Comparison of ENCODE assay signal across 22 mouse cellular contexts in the genomic region with DNA sequence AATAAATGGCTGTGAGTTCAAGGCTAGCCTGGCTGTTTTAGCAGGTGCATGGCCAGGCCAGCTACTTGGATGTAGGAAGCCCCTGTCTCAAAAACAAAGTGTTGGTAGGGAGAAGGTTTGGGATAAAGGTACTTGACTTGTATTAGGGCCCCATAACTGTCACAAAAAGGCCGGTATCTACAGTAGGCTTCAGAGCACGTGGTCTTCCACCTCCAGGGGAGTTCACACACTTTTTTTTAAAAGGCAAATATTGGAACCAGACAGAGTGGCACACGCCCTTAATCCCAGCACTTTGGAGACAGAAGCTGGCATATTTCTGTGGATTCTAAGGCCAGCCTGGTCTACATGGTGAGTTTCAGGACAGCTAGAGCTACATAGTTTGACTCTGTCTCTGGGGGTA. TPM values are rescaled to one million over a fixed set of nuclear protein-coding genes. Genes with fewer than 3 reads are reported as not detected.
DNase-seq lines count a peak whose midpoint lies in the region; ATAC-seq and TF ChIP-seq lines count a peak whose summit lies in the region.
"Had no signal": no experiment of that assay in that cellular context is flagged by ENCODE, and none has a peak within 500 bp of the region (broad histone marks: within the 10 kb centered on the region; RNA-seq: fewer than 3 reads in every experiment).

No protein-coding gene starts in this region.

- no peak for TF ChIP-seq CTCF in liver, postnatal 0 days (IDR thresholded peaks at IDR 0.05; ENCODE audit: low read depth)

- no peak overlapping the region for H3K4me3 ChIP-seq in heart, embryonic 15.5 days
- H3K4me3 ChIP-seq in midbrain, embryonic 15.5 days, result no peak overlapping the region
- no peak overlapping the region for H3K4me3 ChIP-seq in midbrain, embryonic 10.5 days
- H3K4me3 ChIP-seq in brown adipose tissue, adult 24 weeks (ENCODE audit: insufficient read depth, low read depth, low read length), result no peak overlapping the region
- no peak overlapping the region for H3K4me3 ChIP-seq in liver, postnatal 0 days (ENCODE audit: low read depth, low read length)
- no peak overlapping the region for H3K4me3 ChIP-seq in forebrain, embryonic 13.5 days

- peaks cover 8% of the 10 kb centered on the region; the same call in 1 of the 2 replicates for H3K27me3 ChIP-seq in heart, embryonic 15.5 days
- H3K27me3 ChIP-seq in midbrain, embryonic 15.5 days (replicated peaks), result no peaks in the 10 kb centered on the region
- H3K27me3 ChIP-seq in midbrain, embryonic 10.5 days (ENCODE audit: low read depth, poor library complexity, severe bottlenecking), result peaks cover 42% of the 10 kb centered on the region
- H3K27me3 ChIP-seq in liver, postnatal 0 days (ENCODE audit: insufficient read depth, low read length), result no peaks in the 10 kb centered on the region
- H3K27me3 ChIP-seq in forebrain, embryonic 13.5 days, result no peaks in the 10 kb centered on the region
- H3K27me3 ChIP-seq: embryonic facial prominence, embryonic 15.5 days had no signal

- peaks cover 18% of the 10 kb centered on the region for H3K4me1 ChIP-seq in heart, embryonic 15.5 days (replicated peaks)
- H3K4me1 ChIP-seq in midbrain, embryonic 15.5 days, result peaks cover 18% of the 10 kb centered on the region
- peaks cover 24% of the 10 kb centered on the region for H3K4me1 ChIP-seq in midbrain, embryonic 10.5 days
- H3K4me1 ChIP-seq in brown adipose tissue, adult 24 weeks (ENCODE audit: control insufficient read depth, insufficient read depth, insufficient read length, low read length), result no peaks in the 10 kb centered on the region
- H3K4me1 ChIP-seq in liver, postnatal 0 days (ENCODE audit: insufficient read depth), result peaks cover 23% of the 10 kb centered on the region
- peaks cover 21% of the 10 kb centered on the region for H3K4me1 ChIP-seq in forebrain, embryonic 13.5 days

- TF ChIP-seq EP300 in liver, postnatal 0 days (IDR thresholded peaks at IDR 0.05; ENCODE audit: low read depth), result no peak

- 83% methylated on average over 3 of the region's 3 CpGs for WGBS in heart, embryonic 15.5 days
- WGBS in midbrain, embryonic 15.5 days, result 90% methylated on average over 3 of the region's 3 CpGs
- WGBS in midbrain, embryonic 10.5 days, result 86% methylated on average over 3 of the region's 3 CpGs
- 60% methylated on average over 3 of the region's 3 CpGs for WGBS in liver, postnatal 0 days (ENCODE audit: insufficient replicate concordance)
- 93% methylated on average over 3 of the region's 3 CpGs for WGBS in forebrain, embryonic 13.5 days

- H3K27ac ChIP-seq in heart, embryonic 15.5 days, result no peak overlapping the region
- H3K27ac ChIP-seq in midbrain, embryonic 15.5 days, result no peak overlapping the region
- no peak overlapping the region for H3K27ac ChIP-seq in midbrain, embryonic 10.5 days (replicated peaks)
- peak overlapping the region; percentile 28 for H3K27ac ChIP-seq in brown adipose tissue, adult 24 weeks (replicated peaks; ENCODE audit: low read depth, low read length)
- H3K27ac ChIP-seq in liver, postnatal 0 days (ENCODE audit: low read depth), result peak overlapping the region; percentile 91
- H3K27ac ChIP-seq in forebrain, embryonic 13.5 days, result no peak overlapping the region
- H3K27ac ChIP-seq: embryonic facial prominence, embryonic 15.5 days; hindbrain, embryonic 13.5 days; limb, embryonic 12.5 days; midbrain, embryonic 12.5 days; neural tube, embryonic 13.5 days had no signal

- H3K9me3 ChIP-seq in heart, embryonic 15.5 days (replicated peaks), result no peaks in the 10 kb centered on the region
- H3K9me3 ChIP-seq in midbrain, embryonic 15.5 days, result no peaks in the 10 kb centered on the region
- H3K9me3 ChIP-seq in midbrain, embryonic 10.5 days (replicated peaks), result peaks cover 4% of the 10 kb centered on the region
- no peaks in the 10 kb centered on the region for H3K9me3 ChIP-seq in liver, postnatal 0 days (ENCODE audit: low read length)
- peaks cover 7% of the 10 kb centered on the region; the same call in 1 of the 2 replicates for H3K9me3 ChIP-seq in forebrain, embryonic 13.5 days (replicated peaks)
- H3K9me3 ChIP-seq: neural tube, embryonic 13.5 days had no signal

- DNase-seq in heart, postnatal 14 days, result no peak
- no peak for DNase-seq in midbrain, embryonic 10.5 days (ENCODE audit: low spot score)
- DNase-seq in liver, postnatal 0 days, result no peak
- DNase-seq in gastrocnemius, postnatal 14 days, result no peak
- DNase-seq: cerebellum, postnatal 14 days; embryo, embryonic 11 days; forebrain, postnatal 0 days; kidney, postnatal 4 days; layer of hippocampus, adult 9-11 months; lung, postnatal 10 days had no signal

- ATAC-seq in heart, embryonic 15.5 days (replicated peaks; ENCODE audit: insufficient number of reproducible peaks, insufficient read depth, low FRiP score, low read depth), result no peak
- ATAC-seq in midbrain, embryonic 15.5 days (replicated peaks), result no peak
- no peak for ATAC-seq in liver, postnatal 0 days
- ATAC-seq in forebrain, embryonic 13.5 days, result no peak
- ATAC-seq: forebrain, postnatal 0 days had no signal

- intact Hi-C loops in heart, postnatal 14 days (cut with DNase I), result no loop called here
- intact Hi-C loops in gastrocnemius, postnatal 14 days (cut with DNase I; ENCODE audit: low total_unique reads), result no loop called here

- H3K4me2 ChIP-seq in heart, embryonic 15.5 days, result peak overlapping the region; percentile 94
- H3K4me2 ChIP-seq in midbrain, embryonic 15.5 days, result 0 out of 2 replicates have a peak overlapping the region, but pooled peaks have one; percentile 95
- H3K4me2 ChIP-seq in liver, postnatal 0 days (ENCODE audit: low read depth, low read length), result peak overlapping the region; percentile 90
- no peak overlapping the region for H3K4me2 ChIP-seq in forebrain, embryonic 13.5 days

- H3K36me3 ChIP-seq in heart, embryonic 15.5 days, result no peaks in the 10 kb centered on the region
- H3K36me3 ChIP-seq in midbrain, embryonic 15.5 days (replicated peaks), result no peaks in the 10 kb centered on the region
- peaks cover 7% of the 10 kb centered on the region for H3K36me3 ChIP-seq in midbrain, embryonic 10.5 days
- peaks cover 15% of the 10 kb centered on the region; the same call in 1 of the 2 replicates for H3K36me3 ChIP-seq in liver, postnatal 0 days (replicated peaks; ENCODE audit: insufficient read depth, low read length)
- H3K36me3 ChIP-seq in forebrain, embryonic 13.5 days (ENCODE audit: poor library complexity, severe bottlenecking), result peaks cover 6% of the 10 kb centered on the region
- H3K36me3 ChIP-seq: midbrain, embryonic 12.5 days had no signal

- no peak overlapping the region for H3K9ac ChIP-seq in heart, embryonic 15.5 days
- no peak overlapping the region for H3K9ac ChIP-seq in midbrain, embryonic 15.5 days
- no peak overlapping the region for H3K9ac ChIP-seq in liver, postnatal 0 days (replicated peaks)
- H3K9ac ChIP-seq in forebrain, embryonic 13.5 days, result no peak overlapping the region

RNA-seq across cellular contexts. Expression of gene Nfkbid, which starts 0.9 kb away (rescaled TPM):
- polyA plus RNA-seq in heart, embryonic 15.5 days (2015; fragmentation: Nextera tagmentation; extraction: Ambion mirVana), result 0.76 and 1.5 TPM in 2 replicates
- total RNA-seq in heart, postnatal 14 days (2021), result under 1 TPM; 0.67 to 0.71 TPM
- polyA plus RNA-seq in midbrain, embryonic 15.5 days (2015; fragmentation: Nextera tagmentation; extraction: Ambion mirVana), result 2.4 and 2.8 TPM in 2 replicates
- 1.4 and 1.5 TPM in 2 replicates for polyA plus RNA-seq in midbrain, embryonic 10.5 days (2016; fragmentation: Nextera tagmentation; extraction: Ambion mirVana)
- 0.67 and 1.6 TPM in 2 replicates for polyA plus RNA-seq in brown adipose tissue, adult 24 weeks (2012; ENCODE audit: insufficient read depth, insufficient read length, missing spikeins)
- polyA plus RNA-seq in liver, postnatal 0 days (2015; fragmentation: Nextera tagmentation; extraction: Ambion mirVana), result 1.7 and 2.3 TPM in 2 replicates
- under 1 TPM; 0.21 to 0.33 TPM for total RNA-seq in gastrocnemius, postnatal 14 days (2021)
- polyA plus RNA-seq in forebrain, embryonic 13.5 days (2015; fragmentation: Nextera tagmentation; extraction: Ambion mirVana), result 1.3 and 1.6 TPM in 2 replicates

RNA-seq across cellular contexts. Expression of gene Hcst, which starts 1.0 kb away (rescaled TPM):
- 0.98 and 2.7 TPM in 2 replicates for polyA plus RNA-seq in heart, embryonic 15.5 days (2015; fragmentation: Nextera tagmentation; extraction: Ambion mirVana)
- total RNA-seq in heart, postnatal 14 days (2021), result 1 to 10 TPM; 1.2 to 1.3 TPM
- 0.53 and 0.59 TPM in 2 replicates for polyA plus RNA-seq in midbrain, embryonic 15.5 days (2015; fragmentation: Nextera tagmentation; extraction: Ambion mirVana)
- 0.35 TPM in 1 of 2 replicates, not detected in the other for polyA plus RNA-seq in midbrain, embryonic 10.5 days (2016; fragmentation: Nextera tagmentation; extraction: Ambion mirVana)
- 2.5 and 2.8 TPM in 2 replicates for polyA plus RNA-seq in brown adipose tissue, adult 24 weeks (2012; ENCODE audit: insufficient read depth, insufficient read length, missing spikeins)
- 17.4 and 17.6 TPM in 2 replicates for polyA plus RNA-seq in liver, postnatal 0 days (2015; fragmentation: Nextera tagmentation; extraction: Ambion mirVana)
- under 1 TPM in 1 of 2 experiments, not detected in 1; 0.94 TPM for total RNA-seq in gastrocnemius, postnatal 14 days (2021)
- polyA plus RNA-seq in forebrain, embryonic 13.5 days (2015; fragmentation: Nextera tagmentation; extraction: Ambion mirVana), result 0.88 TPM in 1 of 2 replicates, not detected in the other
- total RNA-seq: forebrain, postnatal 0 days; heart, postnatal 25 days had no signal
- polyA plus RNA-seq: limb, embryonic 12.5 days; midbrain, embryonic 12.5 days had no signal

RNA-seq across cellular contexts. Expression of gene Tyrobp, which starts 7.1 kb away (rescaled TPM):
- polyA plus RNA-seq in heart, embryonic 15.5 days (2015; fragmentation: Nextera tagmentation; extraction: Ambion mirVana), result 27.1 and 46.0 TPM in 2 replicates
- 10 to 100 TPM; 18.6 to 19.9 TPM for total RNA-seq in heart, postnatal 14 days (2021)
- 27.8 and 36.6 TPM in 2 replicates for polyA plus RNA-seq in midbrain, embryonic 15.5 days (2015; fragmentation: Nextera tagmentation; extraction: Ambion mirVana)
- polyA plus RNA-seq in midbrain, embryonic 10.5 days (2016; fragmentation: Nextera tagmentation; extraction: Ambion mirVana), result 15.7 and 19.6 TPM in 2 replicates
- polyA plus RNA-seq in brown adipose tissue, adult 24 weeks (2012; ENCODE audit: insufficient read depth, insufficient read length, missing spikeins), result 34.6 and 43.0 TPM in 2 replicates
- polyA plus RNA-seq in liver, postnatal 0 days (2015; fragmentation: Nextera tagmentation; extraction: Ambion mirVana), result 221 and 231 TPM in 2 replicates
- 10 to 100 TPM in 1 of 2 experiments, 1 to 10 TPM in 1; 7.8 to 10.4 TPM for total RNA-seq in gastrocnemius, postnatal 14 days (2021)
- 12.1 and 15.6 TPM in 2 replicates for polyA plus RNA-seq in forebrain, embryonic 13.5 days (2015; fragmentation: Nextera tagmentation; extraction: Ambion mirVana)

RNA-seq across cellular contexts. Expression of gene Aplp1, which starts 24.7 kb away (rescaled TPM):
- polyA plus RNA-seq in heart, embryonic 15.5 days (2015; fragmentation: Nextera tagmentation; extraction: Ambion mirVana), result 14.7 and 21.7 TPM in 2 replicates
- total RNA-seq in heart, postnatal 14 days (2021), result 1 to 10 TPM; 4.0 to 4.4 TPM
- 790 and 817 TPM in 2 replicates for polyA plus RNA-seq in midbrain, embryonic 15.5 days (2015; fragmentation: Nextera tagmentation; extraction: Ambion mirVana)
- 69.6 and 124 TPM in 2 replicates for polyA plus RNA-seq in midbrain, embryonic 10.5 days (2016; fragmentation: Nextera tagmentation; extraction: Ambion mirVana)
- 0.44 and 0.92 TPM in 2 replicates for polyA plus RNA-seq in brown adipose tissue, adult 24 weeks (2012; ENCODE audit: insufficient read depth, insufficient read length, missing spikeins)
- 1.2 and 1.6 TPM in 2 replicates for polyA plus RNA-seq in liver, postnatal 0 days (2015; fragmentation: Nextera tagmentation; extraction: Ambion mirVana)
- total RNA-seq in gastrocnemius, postnatal 14 days (2021), result 1 to 10 TPM; 1.9 to 2.3 TPM
- 306 and 329 TPM in 2 replicates for polyA plus RNA-seq in forebrain, embryonic 13.5 days (2015; fragmentation: Nextera tagmentation; extraction: Ambion mirVana)

RNA-seq across cellular contexts. Expression of gene Kirrel2, which starts 36.8 kb away (rescaled TPM):
- polyA plus RNA-seq in heart, embryonic 15.5 days (2015; fragmentation: Nextera tagmentation; extraction: Ambion mirVana), result 0.16 TPM in 2 replicates
- total RNA-seq in heart, postnatal 14 days (2021), result not detected
- 1.3 and 2.7 TPM in 2 replicates for polyA plus RNA-seq in midbrain, embryonic 15.5 days (2015; fragmentation: Nextera tagmentation; extraction: Ambion mirVana)
- polyA plus RNA-seq in midbrain, embryonic 10.5 days (2016; fragmentation: Nextera tagmentation; extraction: Ambion mirVana), result 1.7 and 1.9 TPM in 2 replicates
- polyA plus RNA-seq in brown adipose tissue, adult 24 weeks (2012; ENCODE audit: insufficient read depth, insufficient read length, missing spikeins), result not detected in 2 replicates
- 0.05 TPM in 1 of 2 replicates, not detected in the other for polyA plus RNA-seq in liver, postnatal 0 days (2015; fragmentation: Nextera tagmentation; extraction: Ambion mirVana)
- not detected for total RNA-seq in gastrocnemius, postnatal 14 days (2021)
- polyA plus RNA-seq in forebrain, embryonic 13.5 days (2015; fragmentation: Nextera tagmentation; extraction: Ambion mirVana), result 0.36 and 0.65 TPM in 2 replicates
- total RNA-seq: adrenal gland, adult 18-20 months; heart, postnatal 25 days had no signal
- polyA plus RNA-seq: inflammation-experienced regulatory T-cells, adult 6 months had no signal

Comparison
In these comparisons a context has a peak if more than half of its experiments do, and no peak if none do; other contexts are left out.
1. H3K27ac ChIP-seq: peak in brown adipose tissue, adult 24 weeks (single experiment) and liver, postnatal 0 days (single experiment); none in heart, embryonic 15.5 days (single experiment), midbrain, embryonic 15.5 days (single experiment), midbrain, embryonic 10.5 days (single experiment) and forebrain, embryonic 13.5 days (single experiment).